Mouse (Mus musculus) cortical plate, adult 2 months (tissue): ENCODE measurements at regions not wholly inside any gene's neighbourhood (a gene's known extent, or its start where the extent isn't known, plus 50 kb on each side); places are given as distances from the start of the nearest gene placed in this dataset.

Experiments used
- H3K27ac ChIP-seq: fragments of 200-500 bp; 2 replicates; pipeline ENCODE4 v1.5.1; 2012; ENCODE audit warnings: low read length, control low read depth, inconsistent platforms; ENCODE audit not compliant: insufficient read depth
- H3K4me1 ChIP-seq: fragments of 200-500 bp; 2 replicates; pipeline ENCODE4 v1.6.1; 2011; ENCODE audit warnings: low read length; ENCODE audit not compliant: control insufficient read depth, insufficient read depth
- H3K4me3 ChIP-seq: fragments of 200-500 bp; 2 replicates; pipeline ENCODE4 v1.5.1; 2011; ENCODE audit warnings: mild to moderate bottlenecking, low read length, control low read depth; ENCODE audit not compliant: insufficient read depth
- CTCF ChIP-seq: fragments of 200-500 bp; IDR thresholded peaks from 2 replicates; pipeline ENCODE4 v1.5.1; 2011; ENCODE audit warnings: mild to moderate bottlenecking, control low read depth, low read length; ENCODE audit not compliant: insufficient read depth; ENCODE audit errors: extremely low read depth
- POLR2A ChIP-seq: fragments of 200-500 bp; IDR thresholded peaks from 2 replicates; pipeline ENCODE4 v1.6.1; 2011; ENCODE audit warnings: mild to moderate bottlenecking, low read length, control low read depth; ENCODE audit not compliant: insufficient read depth; ENCODE audit errors: extremely low read depth

- Histone ChIP-seq H3K27ac (no peak overlapping the region), H3K4me1 (no peaks in the 10 kb centered on the region)
- TF ChIP-seq CTCF: no peak
- TF ChIP-seq POLR2A: no peak
Measured at GRCm38 (mm10) chr7:115014253-115014998, 270.9 kb downstream of the Insc start.

GRCm38 (mm10) chr7:115019369-115019958 is 276.0 kb downstream of the Insc start:
- Histone ChIP-seq H3K4me3 (no peak overlapping the region), H3K27ac (no peak overlapping the region), H3K4me1 (no peaks in the 10 kb centered on the region)
- TF ChIP-seq CTCF (no peak), POLR2A (no peak)

More at GRCm38 (mm10) chr7:115014253-115014998, 270.9 kb downstream of the Insc start:
- no peak overlapping the region for H3K4me3 ChIP-seq

GRCm38 (mm10) chr7:115020023-115020422 is 276.5 kb downstream of the Insc start:
- H3K4me1 ChIP-seq: no peaks in the 10 kb centered on the region
- H3K27ac ChIP-seq: no peak overlapping the region
- TF ChIP-seq CTCF (no peak), POLR2A (no peak)
- no peak overlapping the region for H3K4me3 ChIP-seq

GRCm38 (mm10) chr7:115025803-115026202 is 282.3 kb downstream of the Insc start:
- no peaks in the 10 kb centered on the region for H3K4me1 ChIP-seq

GRCm38 (mm10) chr7:115027685-115028084 is 284.2 kb downstream of the Insc start:
- Histone ChIP-seq H3K4me1 (no peaks in the 10 kb centered on the region), H3K4me3 (no peak overlapping the region), H3K27ac (no peak overlapping the region)
- no peak for TF ChIP-seq CTCF
- TF ChIP-seq POLR2A: no peak

More at GRCm38 (mm10) chr7:115025803-115026202, 282.3 kb downstream of the Insc start:
- TF ChIP-seq CTCF: no peak
- TF ChIP-seq POLR2A: no peak
- no peak overlapping the region for H3K27ac ChIP-seq
- no peak overlapping the region for H3K4me3 ChIP-seq

GRCm38 (mm10) chr7:115033987-115034386 is 290.5 kb downstream of the Insc start:
- TF ChIP-seq POLR2A: no peak
- no peak for TF ChIP-seq CTCF
- H3K27ac ChIP-seq: no peak overlapping the region
- no peaks in the 10 kb centered on the region for H3K4me1 ChIP-seq
- no peak overlapping the region for H3K4me3 ChIP-seq

GRCm38 (mm10) chr7:115055527-115055926 is 312.0 kb downstream of the Insc start:
- TF ChIP-seq CTCF (no peak), POLR2A (no peak)

GRCm38 (mm10) chr7:115056992-115057645 is 313.6 kb downstream of the Insc start:
- TF ChIP-seq CTCF (no peak), POLR2A (no peak)
- no peaks in the 10 kb centered on the region for H3K4me1 ChIP-seq
- no peak overlapping the region for H3K27ac ChIP-seq
- H3K4me3 ChIP-seq: no peak overlapping the region

More at GRCm38 (mm10) chr7:115055527-115055926, 312.0 kb downstream of the Insc start:
- no peak overlapping the region for H3K4me3 ChIP-seq
- H3K27ac ChIP-seq: no peak overlapping the region
- H3K4me1 ChIP-seq: no peaks in the 10 kb centered on the region

- TF ChIP-seq CTCF: no peak
- no peak for TF ChIP-seq POLR2A
- Histone ChIP-seq H3K4me1 (no peaks in the 10 kb centered on the region), H3K27ac (no peak overlapping the region), H3K4me3 (no peak overlapping the region)
Measured at GRCm38 (mm10) chr7:115057736-115058135, 314.2 kb downstream of the Insc start.
